Mouse (Mus musculus): Measurements from ENCODE around the gene Arhgef11. TPM values are rescaled to one million over a fixed set of nuclear protein-coding genes. Genes with fewer than 3 reads are reported as not detected.

The Arhgef11 gene
- polyA plus RNA-seq, 1 experiment from 2014 or later: 27.4 TPM

DNA sequence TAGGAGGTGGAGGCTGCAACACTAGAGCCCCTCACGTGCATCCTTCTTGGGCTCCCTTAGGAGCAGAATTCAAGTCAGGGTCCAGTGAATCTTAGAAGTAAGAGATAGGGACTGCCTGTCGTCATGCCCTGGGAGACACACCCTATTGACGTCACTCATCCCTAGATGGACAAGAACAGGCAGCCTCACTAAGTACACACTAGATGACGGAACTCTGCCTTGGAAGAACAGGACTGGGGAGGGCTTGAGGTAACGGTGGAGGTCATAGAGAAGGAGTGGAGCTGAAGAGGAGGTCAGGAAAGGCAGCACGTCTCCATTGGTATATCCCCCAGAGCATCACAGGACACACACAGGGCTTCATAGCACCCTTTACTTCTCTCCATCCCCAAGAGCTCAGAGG is 111.3 kb downstream of the Arhgef11 start:
- no peak overlapping the region for H3K4me2 ChIP-seq (ENCODE audit: low read length)
- 94% methylated on average over 6 of the region's 6 CpGs for WGBS
- no peak overlapping the region for H3K27ac ChIP-seq (ENCODE audit: low read length)
- H3K9me3 ChIP-seq (ENCODE audit: control insufficient read depth, low read length): no peaks in the 10 kb centered on the region
- H3K9ac ChIP-seq (replicated peaks; ENCODE audit: low read depth, low read length): no peak overlapping the region
- peaks cover 62% of the 10 kb centered on the region for H3K36me3 ChIP-seq (ENCODE audit: control insufficient read depth, insufficient read depth)
- no peak overlapping the region for H3K4me3 ChIP-seq (replicated peaks; ENCODE audit: low read length)
- no peak for ATAC-seq
- H3K4me1 ChIP-seq (replicated peaks; ENCODE audit: control insufficient read depth, insufficient read depth, low read length): no peaks in the 10 kb centered on the region
- no peaks in the 10 kb centered on the region for H3K27me3 ChIP-seq (replicated peaks; ENCODE audit: control insufficient read depth, insufficient read depth, low read length)

DNA sequence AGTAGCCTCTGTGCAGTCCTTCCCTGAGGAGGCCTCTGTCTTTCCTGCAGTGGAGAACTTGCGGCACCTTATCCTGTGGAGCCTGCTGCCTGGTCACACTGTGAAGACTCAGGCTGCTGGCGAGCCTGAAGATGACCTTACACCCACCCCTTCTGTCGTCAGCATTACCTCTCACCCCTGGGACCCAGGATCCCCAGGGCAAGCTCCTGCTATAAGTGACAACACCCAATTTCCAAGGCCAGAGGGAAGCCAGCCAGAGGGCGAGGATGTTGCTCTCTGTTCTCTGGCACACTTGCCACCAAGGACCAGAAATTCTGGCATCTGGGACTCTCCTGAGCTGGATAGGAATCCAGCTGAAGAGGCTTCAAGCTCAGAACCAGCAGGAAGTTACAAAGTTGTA is 115.7 kb downstream of the Arhgef11 start:
- WGBS: 90% methylated on average over 4 of the region's 4 CpGs
- Histone ChIP-seq H3K9me3 (ENCODE audit: control insufficient read depth, low read length) (no peaks in the 10 kb centered on the region), H3K27me3 (replicated peaks; ENCODE audit: control insufficient read depth, insufficient read depth, low read length) (no peaks in the 10 kb centered on the region), H3K4me1 (replicated peaks; ENCODE audit: control insufficient read depth, insufficient read depth, low read length) (no peaks in the 10 kb centered on the region), H3K36me3 (ENCODE audit: control insufficient read depth, insufficient read depth) (peaks cover 51% of the 10 kb centered on the region), H3K4me2 (ENCODE audit: low read length) (no peak overlapping the region), H3K4me3 (replicated peaks; ENCODE audit: low read length) (no peak overlapping the region), H3K9ac (replicated peaks; ENCODE audit: low read depth, low read length) (no peak overlapping the region), H3K27ac (ENCODE audit: low read length) (no peak overlapping the region)
- no peak for ATAC-seq

DNA sequence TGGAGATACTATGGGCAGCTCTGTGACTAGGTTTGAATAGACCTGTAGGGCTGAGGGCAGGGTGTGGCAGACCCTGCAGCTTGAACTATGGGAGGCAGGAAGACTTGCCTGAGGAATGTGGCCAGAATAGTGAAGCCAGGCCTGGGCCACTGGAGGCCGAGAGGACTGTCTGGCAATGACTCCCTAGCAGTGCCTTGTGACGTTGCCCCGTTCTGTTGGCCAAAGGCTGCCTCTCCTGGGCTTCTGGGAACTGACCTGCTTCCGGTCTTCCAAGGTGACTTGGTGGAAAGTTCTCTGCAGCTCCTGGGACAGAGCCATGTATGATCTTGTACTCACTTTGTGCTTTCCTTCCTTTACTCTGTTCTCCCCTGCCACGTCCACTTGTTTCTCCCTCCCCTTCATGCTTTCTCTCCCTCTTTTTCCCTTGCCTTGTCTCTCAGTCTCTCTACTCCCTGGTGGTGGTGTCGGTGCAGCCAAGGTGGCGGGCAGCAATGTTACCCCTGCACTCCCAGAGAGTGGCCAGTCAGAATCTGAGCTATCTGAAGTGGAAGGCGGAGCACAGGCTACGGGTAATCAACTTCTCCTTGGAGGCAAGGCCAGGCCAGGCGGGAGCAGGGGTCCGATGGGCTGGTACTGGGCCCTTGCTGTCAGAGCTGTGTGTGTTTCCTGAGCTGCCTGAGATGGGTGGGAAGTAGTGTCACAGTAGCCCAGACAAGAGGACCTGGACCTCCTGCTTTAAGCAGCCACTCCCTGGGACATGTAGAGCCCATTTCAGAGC is 116.8 kb downstream of the Arhgef11 start:
- 92% methylated on average over 11 of the region's 11 CpGs for WGBS
- no peak overlapping the region for H3K27ac ChIP-seq (ENCODE audit: low read length)
- H3K4me1 ChIP-seq (replicated peaks; ENCODE audit: control insufficient read depth, insufficient read depth, low read length): no peaks in the 10 kb centered on the region
- ATAC-seq: no peak
- H3K9me3 ChIP-seq (ENCODE audit: control insufficient read depth, low read length): no peaks in the 10 kb centered on the region
- H3K27me3 ChIP-seq (replicated peaks; ENCODE audit: control insufficient read depth, insufficient read depth, low read length): no peaks in the 10 kb centered on the region
- no peak overlapping the region for H3K4me3 ChIP-seq (replicated peaks; ENCODE audit: low read length)
- H3K4me2 ChIP-seq (ENCODE audit: low read length): no peak overlapping the region
- H3K9ac ChIP-seq (replicated peaks; ENCODE audit: low read depth, low read length): no peak overlapping the region
- peaks cover 43% of the 10 kb centered on the region for H3K36me3 ChIP-seq (ENCODE audit: control insufficient read depth, insufficient read depth)

DNA sequence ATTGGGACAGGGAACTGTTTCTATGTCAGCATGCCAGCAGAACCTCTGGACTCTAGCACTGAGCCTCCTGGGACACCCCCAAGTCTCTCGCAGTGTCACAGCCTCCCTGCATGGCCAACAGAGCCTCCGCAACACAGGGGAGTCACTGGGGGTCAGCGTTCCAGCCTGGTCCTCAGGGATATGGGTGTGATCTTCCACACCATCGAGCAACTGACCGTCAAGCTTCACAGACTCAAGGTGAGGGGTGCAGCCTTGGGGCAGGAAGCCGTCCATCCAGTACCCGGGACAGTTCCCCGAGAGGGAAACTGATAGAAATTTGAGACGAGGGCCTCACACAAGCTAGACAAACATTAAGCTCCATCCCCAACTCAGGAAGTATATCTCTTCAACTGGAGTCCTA is 118.0 kb downstream of the Arhgef11 start:
- no peaks in the 10 kb centered on the region for H3K27me3 ChIP-seq (replicated peaks; ENCODE audit: control insufficient read depth, insufficient read depth, low read length)
- no peak overlapping the region for H3K27ac ChIP-seq (ENCODE audit: low read length)
- no peak for ATAC-seq
- H3K36me3 ChIP-seq (ENCODE audit: control insufficient read depth, insufficient read depth): peaks cover 39% of the 10 kb centered on the region
- no peak overlapping the region for H3K4me3 ChIP-seq (replicated peaks; ENCODE audit: low read length)
- no peaks in the 10 kb centered on the region for H3K4me1 ChIP-seq (replicated peaks; ENCODE audit: control insufficient read depth, insufficient read depth, low read length)
- WGBS: 92% methylated on average over 9 of the region's 9 CpGs
- no peak overlapping the region for H3K9ac ChIP-seq (replicated peaks; ENCODE audit: low read depth, low read length)
- H3K9me3 ChIP-seq (ENCODE audit: control insufficient read depth, low read length): no peaks in the 10 kb centered on the region
- H3K4me2 ChIP-seq (ENCODE audit: low read length): no peak overlapping the region

GRCm38 (mm10) chr3:87738906-87739305 is 121.5 kb downstream of the Arhgef11 start:
- Histone ChIP-seq H3K27ac (ENCODE audit: low read length) (no peak overlapping the region), H3K4me3 (replicated peaks; ENCODE audit: low read length) (no peak overlapping the region), H3K36me3 (ENCODE audit: control insufficient read depth, insufficient read depth) (peaks cover 28% of the 10 kb centered on the region), H3K4me1 (replicated peaks; ENCODE audit: control insufficient read depth, insufficient read depth, low read length) (no peaks in the 10 kb centered on the region), H3K9ac (replicated peaks; ENCODE audit: low read depth, low read length) (no peak overlapping the region), H3K9me3 (ENCODE audit: control insufficient read depth, low read length) (no peaks in the 10 kb centered on the region), H3K4me2 (ENCODE audit: low read length) (no peak overlapping the region), H3K27me3 (replicated peaks; ENCODE audit: control insufficient read depth, insufficient read depth, low read length) (no peaks in the 10 kb centered on the region)
- 69% methylated on average over 5 of the region's 5 CpGs for WGBS
- no peak for ATAC-seq

DNA sequence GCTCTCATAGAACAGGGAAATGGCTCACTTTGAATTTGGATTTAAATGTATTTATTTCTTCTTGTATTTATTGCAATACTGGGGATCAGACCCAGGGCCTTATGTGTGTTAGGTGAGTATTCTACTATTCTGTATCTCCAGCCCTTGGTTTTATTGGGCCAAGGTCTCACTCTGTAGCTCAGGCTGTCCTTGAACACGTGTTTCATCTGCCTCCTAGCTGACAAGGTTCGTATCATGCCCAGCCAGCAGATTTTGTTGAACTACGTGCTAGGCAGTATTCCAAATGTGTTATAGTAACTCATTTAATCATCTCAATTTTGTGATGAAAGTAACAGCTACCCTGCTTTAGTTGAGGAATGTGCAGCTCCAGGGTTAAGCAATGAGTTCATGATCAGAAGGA is 124.7 kb downstream of the Arhgef11 start:
- no peak for ATAC-seq
- H3K27me3 ChIP-seq (replicated peaks; ENCODE audit: control insufficient read depth, insufficient read depth, low read length): no peaks in the 10 kb centered on the region
- H3K4me3 ChIP-seq (replicated peaks; ENCODE audit: low read length): no peak overlapping the region
- peaks cover 6% of the 10 kb centered on the region; the same call in 1 of the 2 replicates for H3K4me1 ChIP-seq (replicated peaks; ENCODE audit: control insufficient read depth, insufficient read depth, low read length)
- H3K9ac ChIP-seq (replicated peaks; ENCODE audit: low read depth, low read length): no peak overlapping the region
- H3K4me2 ChIP-seq (ENCODE audit: low read length): no peak overlapping the region
- WGBS: 71% methylated on average over 3 of the region's 3 CpGs
- no peak overlapping the region for H3K27ac ChIP-seq (ENCODE audit: low read length)
- H3K9me3 ChIP-seq (ENCODE audit: control insufficient read depth, low read length): no peaks in the 10 kb centered on the region
- H3K36me3 ChIP-seq (ENCODE audit: control insufficient read depth, insufficient read depth): peaks cover 11% of the 10 kb centered on the region

DNA sequence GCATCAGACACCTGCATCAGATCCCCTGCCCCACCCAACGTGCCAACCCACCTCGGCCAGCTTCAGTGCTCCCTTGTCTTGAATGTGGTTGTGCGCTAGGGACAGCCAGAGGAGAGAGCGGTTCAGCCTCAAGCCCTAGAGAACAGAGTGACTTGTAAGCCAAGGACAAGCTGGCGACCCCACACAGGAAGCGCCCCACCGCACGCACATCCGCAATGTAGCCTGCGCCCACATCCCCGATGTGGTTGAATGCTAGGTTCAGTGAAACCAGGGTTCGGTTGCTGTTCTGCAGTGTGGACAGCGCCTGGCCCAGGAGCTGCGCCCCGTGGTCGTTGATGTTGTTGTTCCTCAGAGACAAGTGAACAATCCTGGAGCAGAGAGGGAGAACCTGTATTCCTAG is 125.4 kb downstream of the Arhgef11 start:
- Histone ChIP-seq H3K9me3 (ENCODE audit: control insufficient read depth, low read length) (no peaks in the 10 kb centered on the region), H3K27ac (ENCODE audit: low read length) (no peak overlapping the region), H3K4me1 (replicated peaks; ENCODE audit: control insufficient read depth, insufficient read depth, low read length) (peaks cover 6% of the 10 kb centered on the region; the same call in 1 of the 2 replicates), H3K4me3 (replicated peaks; ENCODE audit: low read length) (no peak overlapping the region), H3K9ac (replicated peaks; ENCODE audit: low read depth, low read length) (no peak overlapping the region), H3K36me3 (ENCODE audit: control insufficient read depth, insufficient read depth) (peaks cover 4% of the 10 kb centered on the region; the same call in 1 of the 2 replicates), H3K4me2 (ENCODE audit: low read length) (no peak overlapping the region), H3K27me3 (replicated peaks; ENCODE audit: control insufficient read depth, insufficient read depth, low read length) (no peaks in the 10 kb centered on the region)
- 91% methylated on average over 16 of the region's 16 CpGs for WGBS
- no peak for ATAC-seq

DNA sequence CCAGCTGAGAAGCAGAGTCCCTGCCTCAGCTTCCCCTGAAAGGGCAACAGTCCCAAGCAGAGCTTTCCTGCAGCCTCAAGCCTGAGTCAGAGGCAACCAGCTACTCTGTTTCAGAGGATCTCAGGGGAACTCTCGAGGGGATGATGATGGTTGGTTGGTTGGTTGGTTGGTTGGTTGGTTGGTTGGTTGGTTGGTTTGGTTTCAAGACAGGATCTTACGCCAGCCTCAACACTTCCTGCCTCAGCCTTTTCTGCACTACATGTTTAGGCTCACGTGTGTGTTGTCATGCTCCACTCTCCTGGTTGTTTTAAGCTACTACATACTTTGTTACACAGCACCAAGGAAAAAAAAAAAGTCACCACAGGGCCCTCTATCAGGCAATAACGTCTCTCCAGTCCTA is 126.6 kb downstream of the Arhgef11 start:
- Histone ChIP-seq H3K4me3 (replicated peaks; ENCODE audit: low read length) (no peak overlapping the region), H3K9ac (replicated peaks; ENCODE audit: low read depth, low read length) (no peak overlapping the region), H3K36me3 (ENCODE audit: control insufficient read depth, insufficient read depth) (no peaks in the 10 kb centered on the region), H3K27ac (ENCODE audit: low read length) (no peak overlapping the region), H3K4me1 (replicated peaks; ENCODE audit: control insufficient read depth, insufficient read depth, low read length) (peaks cover 6% of the 10 kb centered on the region; the same call in 1 of the 2 replicates), H3K27me3 (replicated peaks; ENCODE audit: control insufficient read depth, insufficient read depth, low read length) (no peaks in the 10 kb centered on the region), H3K9me3 (ENCODE audit: control insufficient read depth, low read length) (no peaks in the 10 kb centered on the region), H3K4me2 (ENCODE audit: low read length) (no peak overlapping the region)
- WGBS: 83% methylated on average over 4 of the region's 4 CpGs
- no peak for ATAC-seq

DNA sequence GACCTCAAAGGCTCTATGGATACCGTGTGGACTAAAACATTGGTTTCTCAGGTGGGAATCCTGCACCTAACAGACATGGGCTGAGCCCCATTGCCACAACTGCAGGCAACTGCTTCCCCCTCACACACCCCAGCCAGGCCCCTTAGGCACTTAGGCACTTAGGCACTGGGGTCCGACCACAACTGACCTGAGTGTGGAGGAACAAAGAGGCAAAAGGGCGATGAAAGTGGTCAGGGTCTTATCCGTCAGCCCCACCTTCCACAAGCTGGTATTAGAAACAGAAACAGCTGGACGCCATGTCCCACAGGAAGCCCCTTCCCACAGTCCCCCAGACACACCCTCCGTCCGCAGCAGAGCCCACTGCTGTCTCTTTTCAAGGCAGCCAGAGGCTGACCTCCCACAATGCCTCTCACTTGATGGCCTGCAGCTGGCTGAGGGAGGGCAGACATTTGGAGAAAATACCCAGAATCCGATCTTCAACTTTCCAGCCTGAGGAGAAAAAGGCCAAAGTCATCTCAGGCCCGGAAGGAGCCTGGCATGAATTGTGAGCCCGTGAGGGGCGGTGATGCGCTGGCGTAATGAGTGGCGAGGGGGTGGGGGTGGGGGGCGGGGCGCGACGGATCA is 127.8 kb downstream of the Arhgef11 start:
- no peaks in the 10 kb centered on the region for H3K36me3 ChIP-seq (ENCODE audit: control insufficient read depth, insufficient read depth)
- H3K4me1 ChIP-seq (replicated peaks; ENCODE audit: control insufficient read depth, insufficient read depth, low read length): peaks cover 6% of the 10 kb centered on the region; the same call in 1 of the 2 replicates
- H3K27me3 ChIP-seq (replicated peaks; ENCODE audit: control insufficient read depth, insufficient read depth, low read length): no peaks in the 10 kb centered on the region
- H3K9ac ChIP-seq (replicated peaks; ENCODE audit: low read depth, low read length): peak overlapping the region; percentile 20; the same call in 1 of the 2 replicates
- 40% methylated on average over 18 of the region's 18 CpGs for WGBS
- H3K9me3 ChIP-seq (ENCODE audit: control insufficient read depth, low read length): no peaks in the 10 kb centered on the region
- H3K4me3 ChIP-seq (replicated peaks; ENCODE audit: low read length): no peak overlapping the region
- H3K27ac ChIP-seq (ENCODE audit: low read length): no peak overlapping the region
- ATAC-seq: no peak
- 0 out of 2 replicates have a peak overlapping the region, but pooled peaks have one; percentile 9 for H3K4me2 ChIP-seq (ENCODE audit: low read length)

Data from forebrain, embryonic 16.5 days (tissue).